Mouse (Mus musculus) midbrain, embryonic 15.5 days (tissue): ENCODE data around the gene Olfr1279. TPM values are rescaled to one million over a fixed set of nuclear protein-coding genes. Genes with fewer than 3 reads are reported as not detected.
"Not testable (repeated sequence)": the region's sequence is repeated elsewhere in the genome, so short reads cannot be mapped to it uniquely, and the experiment has no call there.

Experiments
- ATAC-seq: fragments of 200-750 bp; cut with Nextera tagmentation; replicated peaks from 2 replicates; pipeline ENCODE4 v1.8.0; 2017; ENCODE audit warnings: moderate TSS enrichment
- H3K27ac ChIP-seq: fragments of 300-500 bp; sonication (generic); 2 replicates; pipeline ENCODE4 v1.5.1; 2015; ENCODE audit warnings: mild to moderate bottlenecking, inconsistent platforms
- H3K27me3 ChIP-seq: fragments of 300-500 bp; sonication (generic); replicated peaks from 2 replicates; pipeline ENCODE4 v1.6.1; 2015; ENCODE audit warnings: inconsistent platforms
- H3K36me3 ChIP-seq: fragments of 300-500 bp; sonication (generic); replicated peaks from 2 replicates; pipeline ENCODE4 v1.6.1; 2015; ENCODE audit warnings: inconsistent platforms
- H3K4me1 ChIP-seq: fragments of 300-500 bp; sonication (generic); 2 replicates; pipeline ENCODE4 v1.6.1; 2015; ENCODE audit warnings: inconsistent platforms
- H3K4me2 ChIP-seq: fragments of 300-500 bp; sonication (generic); 2 replicates; pipeline ENCODE4 v1.6.1; 2015; ENCODE audit warnings: inconsistent platforms, mild to moderate bottlenecking, moderate library complexity
- H3K4me3 ChIP-seq: fragments of 300-500 bp; sonication (generic); 2 replicates; pipeline ENCODE4 v1.5.1; 2015; ENCODE audit warnings: mild to moderate bottlenecking, inconsistent platforms
- H3K9ac ChIP-seq: fragments of 300-500 bp; sonication (generic); 2 replicates; pipeline ENCODE4 v1.6.1; 2015; ENCODE audit warnings: mild to moderate bottlenecking, inconsistent platforms
- H3K9me3 ChIP-seq: fragments of 300-500 bp; sonication (generic); 2 replicates; pipeline ENCODE4 v1.6.1; 2016; ENCODE audit warnings: inconsistent platforms
- WGBS: fragments of 180-500 bp; shearing (Covaris S2); methylation state at CpG from one replicate; pipeline ENCODE4 v1.1.7; 2015; ENCODE audit warnings: mixed read lengths; 5-methylcytosine and 5-hydroxymethylcytosine counted together
- polyA plus RNA-seq: library from polyadenylated mRNA; unstranded; fragments of >200 nt; fragmentation: Nextera tagmentation; extraction: Ambion mirVana; gene quantifications from 2 replicates; pipeline ENCODE4 v1.2.1, GENCODE M21; 2015

Olfr1279 gene
- polyA plus RNA-seq = not detected in 2 replicates

DNA sequence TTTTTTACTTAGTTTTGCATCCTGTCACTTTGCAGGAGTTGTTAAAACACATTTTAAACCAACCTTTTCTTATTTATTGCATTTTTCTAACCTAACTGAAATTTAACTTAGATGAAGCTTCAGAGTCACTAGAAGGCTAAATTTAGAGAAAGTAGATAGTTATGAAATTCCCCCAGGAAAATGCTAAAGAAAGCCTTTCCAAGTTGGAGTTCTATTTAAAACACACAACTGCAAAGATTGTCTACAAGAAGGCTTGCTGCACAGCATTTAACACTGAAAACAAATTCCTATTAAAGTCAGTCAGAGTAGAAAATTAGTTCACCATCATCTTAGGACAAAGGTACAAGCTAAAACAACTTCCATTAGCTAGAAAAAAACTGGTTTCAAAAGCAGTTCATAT, at the start of gene Olfr1279:
Gene Olfr1279, plus strand, starts transcription at position 262 of the 400 bp plus-strand sequence.
- no peak within 1 kb of the TSS for H3K4me3 ChIP-seq
- no peak within 1 kb of the TSS for H3K27ac ChIP-seq
- no peak within 1 kb of the TSS for H3K4me2 ChIP-seq
- no peak within 1 kb of the TSS for H3K9ac ChIP-seq
- ATAC-seq = no peak
- H3K36me3 ChIP-seq = no peaks in the 10 kb centered on the region
- H3K4me1 ChIP-seq = no peaks in the 10 kb centered on the region
- no peaks in the 10 kb centered on the region for H3K9me3 ChIP-seq
- H3K27me3 ChIP-seq = no peaks in the 10 kb centered on the region

DNA sequence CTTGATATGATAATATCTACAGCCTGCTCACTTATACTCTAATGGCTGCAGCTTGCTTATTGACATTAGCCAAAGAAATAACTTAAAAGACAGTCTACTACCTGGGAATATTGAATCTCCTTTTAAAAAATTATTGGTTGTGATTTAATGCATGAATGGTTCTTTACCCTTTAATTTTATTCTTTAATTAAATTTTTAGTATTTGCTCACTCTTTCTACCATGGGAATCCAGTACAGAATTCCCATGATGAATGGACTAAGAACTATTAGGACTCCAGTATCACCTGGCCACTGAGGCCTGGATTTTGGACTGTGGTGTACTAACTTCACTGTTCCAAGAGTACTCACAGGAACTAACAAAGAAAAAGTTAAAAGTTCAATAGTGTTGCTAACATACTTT, 46.2 kb upstream of the Olfr1279 start, which contains the start of gene Olfr1276:
Gene Olfr1276, plus strand, starts transcription at position 301 of the 400 bp plus-strand sequence.
- no peaks in the 10 kb centered on the region for H3K36me3 ChIP-seq
- H3K4me3 ChIP-seq = no peak within 1 kb of the TSS
- no peak for ATAC-seq
- no peak within 1 kb of the TSS for H3K27ac ChIP-seq
- H3K9ac ChIP-seq = no peak within 1 kb of the TSS
- H3K4me2 ChIP-seq = no peak within 1 kb of the TSS
- H3K4me1 ChIP-seq = no peaks in the 10 kb centered on the region
- no peaks in the 10 kb centered on the region for H3K9me3 ChIP-seq
- no peaks in the 10 kb centered on the region for H3K27me3 ChIP-seq

DNA sequence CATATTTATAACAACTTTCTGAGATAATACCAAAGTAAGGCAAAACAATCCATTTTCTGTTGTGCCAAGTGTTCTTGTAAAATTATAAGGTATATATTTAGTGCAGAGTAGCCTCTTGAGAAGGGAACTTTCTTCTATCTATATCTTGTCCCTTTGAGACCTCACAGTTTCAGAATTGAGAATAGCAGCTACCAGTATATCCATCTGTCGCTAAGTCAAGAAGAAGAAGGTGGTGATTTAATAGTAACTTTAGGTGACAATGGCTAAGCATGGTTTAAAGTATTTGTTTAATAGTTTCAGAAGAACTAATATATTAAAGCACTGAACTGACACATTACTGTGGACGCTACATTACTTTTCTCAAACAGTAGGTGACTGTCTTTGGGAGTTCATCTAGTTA, 26.4 kb upstream of the Olfr1279 start, which contains the start of gene Olfr1277:
Gene Olfr1277, minus strand, starts transcription at position 101 of the 400 bp plus-strand sequence.
- no peak for ATAC-seq
- no peaks in the 10 kb centered on the region for H3K4me1 ChIP-seq
- WGBS = 85% methylated on average over 2 of the region's 2 CpGs

DNA sequence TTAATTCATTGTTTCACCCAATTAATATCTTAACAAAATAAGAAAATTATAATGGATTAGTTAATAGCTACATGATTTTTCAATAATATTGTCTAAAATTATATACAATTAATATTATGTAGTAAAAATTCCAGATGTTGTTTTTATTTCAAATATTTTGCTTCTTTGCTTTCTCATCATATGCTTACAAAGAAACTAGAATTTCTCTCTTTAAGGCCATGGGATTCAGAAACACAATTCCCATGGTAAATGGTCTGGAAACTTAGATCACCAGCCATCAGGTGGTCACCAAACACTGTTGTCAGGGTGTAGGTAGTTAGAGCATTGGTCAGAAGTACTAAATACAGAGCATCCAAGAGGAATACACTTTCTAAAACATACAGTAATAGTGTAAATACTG, 10.6 kb upstream of the Olfr1279 start, which contains the start of gene Olfr1278:
Gene Olfr1278, plus strand, starts transcription at position 301 of the 400 bp plus-strand sequence.
- H3K4me2 ChIP-seq = no peak within 1 kb of the TSS
- no peak for ATAC-seq
- no peak within 1 kb of the TSS for H3K9ac ChIP-seq
- no peaks in the 10 kb centered on the region for H3K27me3 ChIP-seq
- no peaks in the 10 kb centered on the region for H3K9me3 ChIP-seq
- no peak within 1 kb of the TSS for H3K4me3 ChIP-seq
- no peaks in the 10 kb centered on the region for H3K4me1 ChIP-seq
- H3K27ac ChIP-seq = no peak within 1 kb of the TSS
- no peaks in the 10 kb centered on the region for H3K36me3 ChIP-seq

More for the DNA sequence above, 26.4 kb upstream of the Olfr1279 start, which contains the start of gene Olfr1277:
- H3K36me3 ChIP-seq = no peaks in the 10 kb centered on the region
- H3K4me2 ChIP-seq = no peak within 1 kb of the TSS
- no peak within 1 kb of the TSS for H3K27ac ChIP-seq
- no peak within 1 kb of the TSS for H3K9ac ChIP-seq
- no peaks in the 10 kb centered on the region for H3K9me3 ChIP-seq
- H3K27me3 ChIP-seq = no peaks in the 10 kb centered on the region
- no peak within 1 kb of the TSS for H3K4me3 ChIP-seq

DNA sequence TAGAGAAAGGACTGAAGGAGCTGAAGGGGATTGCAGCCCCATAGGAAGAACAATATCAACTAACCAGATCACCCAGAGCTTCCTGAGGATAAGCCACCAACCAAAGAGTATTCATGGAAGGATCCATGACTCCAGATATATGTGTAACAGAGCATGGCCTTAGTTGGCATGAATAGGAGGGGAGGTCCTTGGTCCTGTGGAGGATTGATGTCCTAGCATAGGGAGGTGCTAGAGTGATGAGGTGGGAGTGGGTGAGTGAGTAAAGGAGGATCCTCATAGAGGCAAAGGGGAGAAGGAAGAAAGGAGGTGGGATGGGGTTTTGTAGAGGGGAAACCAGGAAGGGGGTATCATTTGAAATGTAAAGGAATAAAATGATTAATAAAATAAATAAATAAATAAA, 1.9 kb upstream of the Olfr1279 start:
- Histone ChIP-seq H3K4me3 (no peak overlapping the region), H3K36me3 (no peaks in the 10 kb centered on the region), H3K4me1 (no peaks in the 10 kb centered on the region), H3K4me2 (no peak overlapping the region), H3K27ac (no peak overlapping the region), H3K27me3 (no peaks in the 10 kb centered on the region), H3K9me3 (no peaks in the 10 kb centered on the region), H3K9ac (no peak overlapping the region)
- ATAC-seq = no peak

DNA sequence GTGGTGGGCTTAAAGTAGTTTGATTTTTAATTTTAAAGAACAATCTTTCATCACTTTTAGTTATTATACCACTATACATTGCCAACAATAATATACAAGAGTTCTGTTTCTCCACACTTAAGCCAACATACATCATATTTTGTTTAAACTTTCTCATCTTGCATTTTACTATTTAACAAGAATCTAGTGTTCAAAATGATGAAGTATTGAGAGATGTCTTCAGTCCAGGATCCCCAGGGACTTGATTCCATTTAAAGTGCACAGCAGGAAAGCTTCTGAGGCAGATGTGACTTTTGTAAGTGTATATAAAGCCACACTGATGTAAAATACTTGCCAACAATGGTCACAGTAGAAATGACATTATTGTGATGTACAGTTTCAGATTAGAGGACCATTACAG, 13.3 kb downstream of the Olfr1279 start, which contains the start of gene Olfr1280:
Gene Olfr1280, plus strand, starts transcription at position 301 of the 400 bp plus-strand sequence.
- Histone ChIP-seq H3K4me1 (no peaks in the 10 kb centered on the region), H3K9me3 (no peaks in the 10 kb centered on the region), H3K36me3 (no peaks in the 10 kb centered on the region), H3K27ac (no peak within 1 kb of the TSS), H3K27me3 (no peaks in the 10 kb centered on the region), H3K9ac (no peak within 1 kb of the TSS), H3K4me2 (no peak within 1 kb of the TSS), H3K4me3 (no peak within 1 kb of the TSS)
- ATAC-seq = no peak

DNA sequence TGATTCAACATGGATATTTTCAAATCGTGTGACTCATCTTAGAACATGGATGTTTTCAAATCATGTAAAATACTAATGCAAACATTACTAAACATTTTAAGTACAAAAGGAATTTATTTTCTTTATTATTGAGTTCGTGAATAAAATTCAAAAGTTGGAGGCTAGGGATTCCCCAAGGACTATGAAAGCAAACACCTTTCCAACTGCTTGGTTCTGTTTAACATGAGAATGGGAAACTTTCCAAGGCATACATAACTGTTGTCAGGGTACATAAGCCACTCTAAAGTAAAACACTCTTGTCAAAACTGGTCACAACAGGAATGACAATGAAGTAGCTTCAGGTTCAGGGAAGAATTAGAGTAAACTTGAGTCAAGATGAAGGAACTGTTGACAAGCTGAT, 25.8 kb downstream of the Olfr1279 start, which contains the start of gene Olfr1281:
Gene Olfr1281, plus strand, starts transcription at position 301 of the 400 bp plus-strand sequence.
- whole genome bisulfite sequencing = 75% methylated on average over 2 of the region's 2 CpGs
- Histone ChIP-seq H3K4me2 (no peak within 1 kb of the TSS), H3K9ac (no peak within 1 kb of the TSS)

DNA sequence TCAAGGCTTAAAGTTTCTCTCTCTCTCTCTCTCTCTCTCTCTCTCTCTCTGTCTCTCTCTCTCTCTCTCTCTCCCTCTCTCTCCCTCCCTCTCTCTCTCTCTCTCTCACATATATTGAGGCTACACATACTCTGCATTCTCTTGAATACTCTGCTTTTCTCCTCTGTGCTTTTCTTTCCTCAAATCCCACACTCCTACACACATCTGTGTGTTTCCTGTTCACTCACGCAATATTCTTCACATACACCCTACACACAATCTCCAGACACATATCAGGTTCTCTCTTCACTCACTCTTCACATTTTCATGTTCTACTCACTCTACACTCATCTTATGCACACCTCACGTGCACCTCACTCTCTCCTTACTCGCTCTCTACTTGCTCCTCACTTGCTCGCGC, 33.3 kb downstream of the Olfr1279 start:
- not testable (repeated sequence) for H3K9ac ChIP-seq, H3K4me2 ChIP-seq, ATAC-seq, H3K27ac ChIP-seq, H3K9me3 ChIP-seq, H3K27me3 ChIP-seq, H3K4me1 ChIP-seq, H3K36me3 ChIP-seq, H3K4me3 ChIP-seq
- WGBS = 92% methylated on average over 5 of the region's 5 CpGs

More for the DNA sequence above, 25.8 kb downstream of the Olfr1279 start, which contains the start of gene Olfr1281:
- no peak for ATAC-seq
- H3K27ac ChIP-seq = no peak within 1 kb of the TSS
- no peaks in the 10 kb centered on the region for H3K9me3 ChIP-seq
- no peak within 1 kb of the TSS for H3K4me3 ChIP-seq
- no peaks in the 10 kb centered on the region for H3K36me3 ChIP-seq
- H3K27me3 ChIP-seq = no peaks in the 10 kb centered on the region
- H3K4me1 ChIP-seq = no peaks in the 10 kb centered on the region

DNA sequence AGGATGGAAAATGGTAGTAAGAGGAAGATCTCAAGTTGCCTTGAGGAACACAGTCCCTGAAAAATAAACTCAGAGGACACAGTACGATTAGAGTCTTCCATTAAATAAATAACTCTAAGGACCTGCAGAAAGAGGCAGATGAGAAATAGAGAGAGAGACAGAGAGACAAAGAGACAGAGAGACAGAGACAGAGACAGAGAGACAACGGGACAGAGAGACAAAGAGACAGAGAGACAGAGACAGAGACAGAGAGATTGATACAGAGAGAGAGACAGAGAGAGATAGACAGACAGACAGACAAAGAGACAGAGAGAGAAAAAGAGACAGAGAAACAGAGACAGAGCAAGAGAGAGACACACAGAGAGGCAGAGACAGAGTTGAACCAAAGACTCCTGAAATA, 35.5 kb downstream of the Olfr1279 start, which contains the start of gene Olfr1282:
Gene Olfr1282, minus strand, starts transcription at position 101 of the 400 bp plus-strand sequence.
- WGBS = 85% methylated on average over 2 of the region's 2 CpGs
- no peak for ATAC-seq

More for the DNA sequence above, 35.5 kb downstream of the Olfr1279 start, which contains the start of gene Olfr1282:
- no peaks in the 10 kb centered on the region for H3K36me3 ChIP-seq
- no peaks in the 10 kb centered on the region for H3K27me3 ChIP-seq
- H3K27ac ChIP-seq = no peak within 1 kb of the TSS
- H3K9ac ChIP-seq = no peak within 1 kb of the TSS
- H3K9me3 ChIP-seq = no peaks in the 10 kb centered on the region
- H3K4me2 ChIP-seq = no peak within 1 kb of the TSS
- no peaks in the 10 kb centered on the region for H3K4me1 ChIP-seq
- H3K4me3 ChIP-seq = no peak within 1 kb of the TSS

Other genes starting within 250 kb of the Olfr1279 start
- gene Gm13941, start 194.7 kb upstream of the Olfr1279 start, polyA plus RNA-seq = not detected in 2 replicates
- gene Gm15130, start 147.7 kb upstream of the Olfr1279 start, polyA plus RNA-seq = not detected in 2 replicates
- not detected in 2 replicates for gene 4930430A15Rik, start 71.0 kb upstream of the Olfr1279 start, polyA plus RNA-seq
- gene Olfr1275, start 65.3 kb upstream of the Olfr1279 start, polyA plus RNA-seq = not detected in 2 replicates
- gene Olfr1276, start 46.1 kb upstream of the Olfr1279 start, polyA plus RNA-seq = not detected in 2 replicates
- not detected in 2 replicates for gene Olfr1277, start 26.5 kb upstream of the Olfr1279 start, polyA plus RNA-seq
- gene Olfr1278, start 10.5 kb upstream of the Olfr1279 start, polyA plus RNA-seq = not detected in 2 replicates
- gene Olfr1280, start 13.4 kb downstream of the Olfr1279 start, polyA plus RNA-seq = not detected in 2 replicates
- not detected in 2 replicates for gene Olfr1281, start 25.9 kb downstream of the Olfr1279 start, polyA plus RNA-seq
- not detected in 2 replicates for gene Olfr1282, start 35.4 kb downstream of the Olfr1279 start, polyA plus RNA-seq
- not detected in 2 replicates for gene Olfr1283, start 66.2 kb downstream of the Olfr1279 start, polyA plus RNA-seq
- not detected in 2 replicates for gene Olfr1284, start 74.9 kb downstream of the Olfr1279 start, polyA plus RNA-seq
- gene Olfr1286, start 122.5 kb downstream of the Olfr1279 start, polyA plus RNA-seq = not detected in 2 replicates
- gene Olfr1287, start 148.5 kb downstream of the Olfr1279 start, polyA plus RNA-seq = not detected in 2 replicates
- gene Olfr1288, start 173.5 kb downstream of the Olfr1279 start, polyA plus RNA-seq = not detected in 2 replicates
- not detected in 2 replicates for gene Olfr1289, start 180.2 kb downstream of the Olfr1279 start, polyA plus RNA-seq
- gene Olfr1290, start 193.2 kb downstream of the Olfr1279 start, polyA plus RNA-seq = not detected in 2 replicates
- gene Olfr1291-ps1, start 196.5 kb downstream of the Olfr1279 start, polyA plus RNA-seq = not detected in 2 replicates
- gene Olfr1293-ps, start 224.6 kb downstream of the Olfr1279 start, polyA plus RNA-seq = not detected in 2 replicates
- not detected in 2 replicates for gene Olfr1294, start 239.7 kb downstream of the Olfr1279 start, polyA plus RNA-seq